Mouse (Mus musculus): ENCODE data around the gene Ykt6. TPM values are rescaled to one million over a fixed set of nuclear protein-coding genes. Genes with fewer than 3 reads are reported as not detected.

Ykt6 gene
- polyA plus RNA-seq (2021; fragmentation: Nextera tagmentation): 26.8 and 27.4 TPM in 2 replicates
- long read RNA-seq, experiment 1, transcript Ykt6-201 (7 exons, 2,541 nt): major isoform, 41 of 45 reads
- long read RNA-seq, experiment 1, partial matches to known transcripts: 2 of 45 reads
- long read RNA-seq, experiment 1, other reads (novel, unspliced or antisense): 2 of 45 reads
- long read RNA-seq, experiment 2, transcript Ykt6-201 (7 exons, 2,541 nt): major isoform, 38 of 46 reads
- long read RNA-seq, experiment 2, partial matches to known transcripts: 5 of 46 reads
- long read RNA-seq, experiment 2, other reads (novel, unspliced or antisense): 3 of 46 reads

DNA sequence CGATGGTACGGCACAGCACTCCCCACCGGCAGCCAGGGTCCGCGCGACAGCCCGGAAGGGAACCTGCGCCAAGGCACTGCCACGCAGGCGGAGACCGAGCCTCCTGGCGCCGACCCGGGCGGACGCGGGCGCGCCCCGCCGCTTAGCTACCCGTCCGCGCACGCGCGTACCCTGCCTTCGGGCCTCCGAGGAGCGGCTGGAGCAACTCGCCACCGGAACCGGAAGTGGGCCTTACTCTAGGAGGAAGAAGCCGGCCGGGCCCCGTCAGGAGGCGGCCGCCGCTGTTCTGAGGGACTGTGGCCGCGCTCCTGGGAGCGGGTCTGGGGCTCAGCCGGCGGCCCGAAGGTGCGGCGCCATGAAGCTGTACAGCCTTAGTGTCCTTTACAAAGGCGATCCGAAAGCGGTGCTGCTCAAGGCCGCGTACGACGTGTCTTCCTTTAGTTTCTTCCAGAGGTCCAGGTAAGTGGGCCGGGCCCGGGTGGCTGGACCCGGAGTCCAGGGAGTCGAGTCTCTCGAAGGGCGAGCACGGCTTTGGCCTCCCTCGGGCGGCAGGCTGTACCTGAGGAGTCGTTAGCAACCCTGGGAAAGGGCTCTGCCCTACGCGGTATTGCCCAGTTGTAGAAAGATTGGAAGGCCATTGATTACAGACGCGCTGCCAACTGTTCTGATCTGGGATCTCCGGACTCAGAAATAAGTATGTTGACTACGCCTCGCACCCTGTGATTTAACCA lies at the start of gene Ykt6:
Gene Ykt6, plus strand, starts transcription at position 148 of the 731 bp plus-strand sequence.

DNA sequence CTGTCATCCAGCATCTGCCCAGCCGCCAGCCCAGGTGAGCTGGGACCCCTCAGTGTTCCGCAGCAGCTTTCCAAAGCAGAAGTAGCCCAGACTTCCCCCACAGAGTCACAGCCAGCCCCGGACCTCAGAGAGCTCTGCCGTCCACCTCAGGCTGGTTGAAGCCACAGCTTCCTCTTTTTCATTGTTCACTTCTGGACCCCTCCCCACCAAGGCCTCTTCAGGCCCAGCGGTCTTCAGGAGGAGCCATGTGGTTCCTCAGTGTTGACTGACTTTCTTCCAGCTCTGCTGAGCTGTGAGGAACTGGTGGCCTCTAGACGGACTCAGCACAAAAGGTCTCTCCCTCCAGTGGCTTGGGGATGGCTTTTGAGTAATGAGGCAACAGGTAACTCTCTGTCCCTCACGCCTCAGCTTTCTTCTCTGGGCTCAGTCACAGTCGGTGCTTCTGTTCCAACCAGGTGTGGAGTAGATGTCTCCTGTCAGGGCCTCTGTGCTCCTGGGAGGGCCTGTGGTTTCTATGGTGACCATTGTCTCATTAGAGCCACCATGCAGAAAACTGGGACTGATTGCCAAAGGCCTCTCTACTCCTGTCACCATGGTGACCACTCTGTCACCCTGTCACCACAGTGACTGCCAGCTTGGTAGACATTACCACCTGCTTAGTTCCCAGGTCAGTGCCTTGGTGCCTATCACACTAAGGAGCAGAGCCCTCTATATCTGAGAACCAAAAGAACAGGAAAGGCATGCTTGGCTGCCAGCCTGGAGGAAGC lies 5.7 kb upstream of the Ykt6 start, which contains the start of gene Gck:
Gene Gck, minus strand, starts transcription at position 496 of the 767 bp plus-strand sequence.

Other genes with a start within 250 kb of the Ykt6 start
- 294 and 300 TPM in 2 replicates for gene Mrps24, start 240.0 kb upstream of the Ykt6 start, polyA plus RNA-seq (2021; fragmentation: Nextera tagmentation)
- gene Urgcp, start 193.3 kb upstream of the Ykt6 start, polyA plus RNA-seq (2021; fragmentation: Nextera tagmentation): 30.4 and 33.6 TPM in 2 replicates
- gene Dbnl, start 167.2 kb upstream of the Ykt6 start, polyA plus RNA-seq (2021; fragmentation: Nextera tagmentation): 65.4 and 66.2 TPM in 2 replicates
- gene Pgam2, start 152.0 kb upstream of the Ykt6 start, polyA plus RNA-seq (2021; fragmentation: Nextera tagmentation): 43.4 and 44.1 TPM in 2 replicates
- gene Polm, start 117.7 kb upstream of the Ykt6 start, polyA plus RNA-seq (2021; fragmentation: Nextera tagmentation): 2.1 and 2.2 TPM in 2 replicates
- 4.7 and 5.5 TPM in 2 replicates for gene Aebp1, start 93.7 kb upstream of the Ykt6 start, polyA plus RNA-seq (2021; fragmentation: Nextera tagmentation)
- gene Pold2, start 77.4 kb upstream of the Ykt6 start, polyA plus RNA-seq (2021; fragmentation: Nextera tagmentation): 26.7 and 29.4 TPM in 2 replicates
- not detected in 2 replicates for gene Myl7, start 56.9 kb upstream of the Ykt6 start, polyA plus RNA-seq (2021; fragmentation: Nextera tagmentation)
- gene Gck, start 5.6 kb upstream of the Ykt6 start, polyA plus RNA-seq (2021; fragmentation: Nextera tagmentation): 1.5 and 2.3 TPM in 2 replicates
- 252 and 298 TPM in 2 replicates for gene Camk2b, start 110.7 kb downstream of the Ykt6 start, polyA plus RNA-seq (2021; fragmentation: Nextera tagmentation)
- 1.0 and 1.1 TPM in 2 replicates for gene A730071L15Rik, start 244.3 kb downstream of the Ykt6 start, polyA plus RNA-seq (2021; fragmentation: Nextera tagmentation)
- gene Nudcd3, start 244.7 kb downstream of the Ykt6 start, polyA plus RNA-seq (2021; fragmentation: Nextera tagmentation): 57.3 and 60.2 TPM in 2 replicates